Mouse (Mus musculus) forebrain, embryonic 15.5 days (tissue): Measurements from ENCODE around the gene Cry2. TPM values are rescaled to one million over a fixed set of nuclear protein-coding genes. Genes with fewer than 3 reads are reported as not detected.
"Not testable (repeated sequence)": the region's sequence is repeated elsewhere in the genome, so short reads cannot be mapped to it uniquely, and the experiment has no call there.

Source experiments
- ATAC-seq: fragments of 200-750 bp; cut with Nextera tagmentation; replicated peaks from 2 replicates; pipeline ENCODE4 v1.8.0; 2017; ENCODE audit warnings: mild to moderate bottlenecking, moderate TSS enrichment, moderate library complexity
- H3K27ac ChIP-seq: fragments of 300-500 bp; sonication (generic); replicated peaks from 2 replicates; pipeline ENCODE4 v1.5.1; 2015; ENCODE audit warnings: mild to moderate bottlenecking, inconsistent platforms
- H3K27me3 ChIP-seq: fragments of 300-500 bp; sonication (generic); 2 replicates; pipeline ENCODE4 v1.6.1; 2015; ENCODE audit warnings: inconsistent platforms
- H3K36me3 ChIP-seq: fragments of 300-500 bp; sonication (generic); 2 replicates; pipeline ENCODE4 v1.6.1; 2015; ENCODE audit warnings: mild to moderate bottlenecking, inconsistent platforms
- H3K4me1 ChIP-seq: fragments of 300-500 bp; sonication (generic); 2 replicates; pipeline ENCODE4 v1.6.1; 2015; ENCODE audit warnings: inconsistent platforms
- H3K4me2 ChIP-seq: fragments of 300-500 bp; sonication (generic); replicated peaks from 2 replicates; pipeline ENCODE4 v1.6.1; 2015; ENCODE audit warnings: mild to moderate bottlenecking, inconsistent platforms
- H3K4me3 ChIP-seq: fragments of 300-500 bp; sonication (generic); 2 replicates; pipeline ENCODE4 v1.5.1; 2015; ENCODE audit warnings: mild to moderate bottlenecking, inconsistent platforms
- H3K9ac ChIP-seq: fragments of 300-500 bp; sonication (generic); replicated peaks from 2 replicates; pipeline ENCODE4 v1.6.1; 2015; ENCODE audit warnings: mild to moderate bottlenecking, inconsistent platforms
- H3K9me3 ChIP-seq: fragments of 300-500 bp; sonication (generic); 2 replicates; pipeline ENCODE4 v1.6.1; 2016; ENCODE audit warnings: inconsistent platforms
- WGBS: fragments of 180-500 bp; shearing (Covaris S2); methylation state at CpG from one replicate; pipeline ENCODE4 v1.1.7; 2015; ENCODE audit warnings: mixed read lengths; 5-methylcytosine and 5-hydroxymethylcytosine counted together
- polyA plus RNA-seq: library from polyadenylated mRNA; unstranded; fragments of >200 nt; fragmentation: Nextera tagmentation; extraction: Ambion mirVana; gene quantifications from 2 replicates; pipeline ENCODE4 v1.2.1, GENCODE M21; 2015

The Cry2 gene
- polyA plus RNA-seq: 37.0 and 37.2 TPM in 2 replicates

DNA sequence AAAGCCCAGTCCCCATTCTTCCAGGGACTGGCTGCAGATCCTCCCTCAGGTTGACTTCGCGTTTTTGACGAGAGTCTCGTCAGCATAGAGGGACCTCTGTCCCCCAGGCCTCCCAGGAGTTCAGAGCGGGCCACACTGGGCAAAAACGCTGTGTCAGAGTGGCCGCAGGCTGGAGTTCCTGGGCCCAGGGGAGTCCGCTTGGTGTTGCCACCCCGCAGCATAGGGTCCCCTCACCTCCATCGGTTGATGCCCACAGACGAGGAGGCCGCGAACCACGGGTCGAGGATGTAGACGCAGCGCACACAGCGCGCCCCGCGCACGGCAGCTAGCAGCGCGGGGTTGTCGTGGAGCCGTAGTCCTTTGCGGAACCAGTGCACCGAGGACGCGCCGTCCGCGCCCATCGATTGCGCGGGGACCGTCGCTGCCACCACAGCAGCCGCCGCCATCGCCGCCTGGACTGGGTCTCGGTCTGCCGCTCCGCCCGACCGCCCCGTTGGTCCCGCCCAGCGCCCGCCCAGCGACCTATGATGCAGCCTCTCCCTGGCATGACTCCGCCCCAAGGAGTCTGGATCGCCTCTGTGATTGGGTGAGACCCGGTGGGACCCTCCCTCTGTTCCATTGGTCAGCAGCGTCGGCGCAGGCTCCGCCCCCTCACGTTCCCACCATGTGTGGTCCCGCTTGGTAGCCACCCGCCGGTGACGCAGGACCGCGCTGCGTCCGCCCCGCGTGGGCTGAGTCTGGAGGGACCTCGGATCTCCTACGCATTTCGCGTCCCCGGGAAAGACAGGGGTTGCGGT, at the start of gene Cry2:
Gene Cry2 (minus strand): TSS at position 466 of the 797 bp plus-strand sequence.
- no peaks in the 10 kb centered on the region for H3K36me3 ChIP-seq
- H3K27me3 ChIP-seq: no peaks in the 10 kb centered on the region
- peak within 1 kb of the TSS; percentile 75 for H3K27ac ChIP-seq
- ATAC-seq: peak; percentile 97
- H3K4me2 ChIP-seq: peak within 1 kb of the TSS; percentile 78
- H3K9me3 ChIP-seq: no peaks in the 10 kb centered on the region
- H3K9ac ChIP-seq: peak within 1 kb of the TSS; percentile 65
- H3K4me1 ChIP-seq: peaks cover 49% of the 10 kb centered on the region
- under 1% methylated on average over 76 of the region's 76 CpGs for WGBS
- peak within 1 kb of the TSS; percentile 62 for H3K4me3 ChIP-seq

DNA sequence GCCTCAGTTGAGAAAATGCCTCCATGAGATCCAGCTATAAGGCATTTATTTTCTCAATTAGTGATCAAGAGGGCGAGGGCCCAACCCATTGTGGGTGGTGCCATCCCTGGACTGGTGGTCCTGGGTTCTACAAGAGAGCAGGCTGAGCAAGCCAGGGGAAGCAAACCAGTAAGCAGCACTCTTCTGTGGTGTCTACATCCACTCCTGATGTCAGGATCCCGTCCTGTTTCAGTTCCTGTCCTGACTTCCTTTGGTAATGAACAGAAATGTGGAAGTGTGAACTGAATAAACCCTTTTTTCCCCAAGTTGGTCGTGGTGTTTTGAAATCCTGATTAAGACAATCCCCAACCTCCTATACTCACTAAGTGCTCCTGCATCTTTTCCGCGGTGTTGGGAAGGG, 49.7 kb upstream of the Cry2 start:
- peaks cover 6% of the 10 kb centered on the region; the same call in 1 of the 2 replicates for H3K27me3 ChIP-seq
- H3K4me2 ChIP-seq: no peak overlapping the region
- no peak overlapping the region for H3K27ac ChIP-seq
- H3K9me3 ChIP-seq: no peaks in the 10 kb centered on the region
- no peaks in the 10 kb centered on the region for H3K36me3 ChIP-seq
- WGBS: 51% methylated on average over 5 of the region's 5 CpGs
- no peak overlapping the region for H3K9ac ChIP-seq
- no peak for ATAC-seq
- H3K4me1 ChIP-seq: peaks cover 12% of the 10 kb centered on the region
- H3K4me3 ChIP-seq: no peak overlapping the region

GRCm38 (mm10) chr2:92482551-92482950, 48.7 kb upstream of the Cry2 start:
- no peak overlapping the region for H3K4me2 ChIP-seq
- no peak overlapping the region for H3K4me3 ChIP-seq
- H3K36me3 ChIP-seq: no peaks in the 10 kb centered on the region
- 54% methylated on average over 1 of the region's 1 CpGs for WGBS
- peaks cover 12% of the 10 kb centered on the region for H3K4me1 ChIP-seq
- H3K27me3 ChIP-seq: peaks cover 6% of the 10 kb centered on the region; the same call in 1 of the 2 replicates
- no peak overlapping the region for H3K9ac ChIP-seq
- H3K27ac ChIP-seq: no peak overlapping the region
- ATAC-seq: no peak
- H3K9me3 ChIP-seq: no peaks in the 10 kb centered on the region

- ATAC-seq: no peak
- H3K27me3 ChIP-seq: no peaks in the 10 kb centered on the region; the same call in 1 of the 2 replicates
- WGBS: 90% methylated on average over 4 of the region's 4 CpGs
Observed at GRCm38 (mm10) chr2:92478313-92478688, 44.5 kb upstream of the Cry2 start.

DNA sequence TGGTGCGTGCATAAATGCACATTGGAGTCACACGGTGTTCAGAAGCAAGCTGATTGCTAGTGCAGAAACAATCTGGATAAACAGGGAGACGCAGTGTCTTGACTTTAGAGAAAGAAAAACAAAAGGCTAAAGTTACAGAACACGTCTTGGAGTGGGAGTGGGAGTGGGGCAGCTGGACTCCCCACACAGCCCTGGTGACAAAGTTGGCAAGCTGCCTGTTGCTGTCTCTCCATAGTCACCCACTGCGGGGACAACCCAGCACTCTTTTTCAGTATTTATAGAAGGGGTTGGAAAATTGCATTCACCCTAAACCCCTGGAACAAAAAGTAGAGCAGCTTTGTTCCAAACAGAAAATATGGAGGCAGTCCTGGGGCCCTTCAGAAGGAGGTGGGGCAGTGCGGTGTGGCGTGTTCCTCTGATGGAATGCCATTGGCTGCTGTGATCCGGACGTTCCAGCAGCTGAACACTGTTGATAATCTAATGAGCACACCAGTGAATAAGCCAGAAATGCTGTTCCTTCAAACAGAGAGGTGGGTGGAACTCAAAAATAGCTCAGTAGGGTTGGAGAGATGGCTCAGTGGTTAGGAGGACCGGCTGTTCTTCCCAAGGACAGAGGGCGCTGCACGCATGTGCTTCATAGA, 43.9 kb upstream of the Cry2 start:
- H3K9me3 ChIP-seq: no peaks in the 10 kb centered on the region
- H3K27ac ChIP-seq: no peak overlapping the region
- no peak for ATAC-seq
- H3K27me3 ChIP-seq: no peaks in the 10 kb centered on the region
- 66% methylated on average over 12 of the region's 12 CpGs for WGBS
- H3K4me3 ChIP-seq: no peak overlapping the region
- no peaks in the 10 kb centered on the region for H3K4me1 ChIP-seq
- H3K36me3 ChIP-seq: no peaks in the 10 kb centered on the region
- no peak overlapping the region for H3K9ac ChIP-seq
- no peak overlapping the region for H3K4me2 ChIP-seq

More at GRCm38 (mm10) chr2:92478313-92478688, 44.5 kb upstream of the Cry2 start:
- Histone ChIP-seq H3K36me3 (no peaks in the 10 kb centered on the region), H3K9ac (no peak overlapping the region), H3K9me3 (no peaks in the 10 kb centered on the region), H3K27ac (no peak overlapping the region), H3K4me1 (no peaks in the 10 kb centered on the region), H3K4me2 (no peak overlapping the region), H3K4me3 (no peak overlapping the region)

- not testable (repeated sequence) for ATAC-seq, H3K4me3 ChIP-seq, H3K9me3 ChIP-seq, H3K36me3 ChIP-seq, H3K4me2 ChIP-seq, H3K27me3 ChIP-seq, H3K4me1 ChIP-seq, H3K9ac ChIP-seq, H3K27ac ChIP-seq
- WGBS: 91% methylated on average over 7 of the region's 7 CpGs
Observed at GRCm38 (mm10) chr2:92476580-92476979, 42.7 kb upstream of the Cry2 start.

- no peaks in the 10 kb centered on the region for H3K4me1 ChIP-seq
- H3K27me3 ChIP-seq: no peaks in the 10 kb centered on the region
- H3K27ac ChIP-seq: no peak overlapping the region
- WGBS: 55% methylated on average over 2 of the region's 2 CpGs
- H3K9me3 ChIP-seq: no peaks in the 10 kb centered on the region
- no peaks in the 10 kb centered on the region for H3K36me3 ChIP-seq
- H3K4me2 ChIP-seq: no peak overlapping the region
- H3K4me3 ChIP-seq: no peak overlapping the region
- H3K9ac ChIP-seq: no peak overlapping the region
- no peak for ATAC-seq
Observed at GRCm38 (mm10) chr2:92475711-92476110, 41.9 kb upstream of the Cry2 start.

DNA sequence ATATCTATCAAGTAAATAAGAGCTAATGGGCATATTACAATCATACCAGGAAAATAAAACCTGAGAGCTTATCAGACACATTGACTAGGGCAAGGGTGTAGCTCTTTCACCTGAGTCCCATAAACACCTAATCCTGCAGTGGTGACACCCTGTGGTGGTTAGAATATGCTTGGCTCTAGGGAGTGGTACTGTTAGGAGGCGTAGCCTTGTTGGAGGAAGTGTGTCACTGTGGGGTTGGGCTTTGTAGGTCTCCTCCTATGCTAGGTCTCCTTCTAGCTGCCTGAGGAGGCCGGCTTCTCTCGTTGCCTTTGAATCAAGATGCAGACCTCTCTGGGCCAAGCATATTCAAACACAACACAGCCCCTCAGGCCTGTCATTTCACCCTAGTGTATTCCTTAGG, 41.1 kb upstream of the Cry2 start:
- H3K27me3 ChIP-seq: no peaks in the 10 kb centered on the region
- no peak overlapping the region for H3K27ac ChIP-seq
- no peak overlapping the region for H3K4me2 ChIP-seq
- H3K36me3 ChIP-seq: no peaks in the 10 kb centered on the region
- ATAC-seq: no peak
- WGBS: 69% methylated on average over 3 of the region's 3 CpGs
- no peaks in the 10 kb centered on the region for H3K9me3 ChIP-seq
- no peak overlapping the region for H3K9ac ChIP-seq
- no peaks in the 10 kb centered on the region for H3K4me1 ChIP-seq
- H3K4me3 ChIP-seq: no peak overlapping the region

GRCm38 (mm10) chr2:92471886-92472670, 38.2 kb upstream of the Cry2 start:
- no peak overlapping the region for H3K4me3 ChIP-seq
- no peak for ATAC-seq
- no peaks in the 10 kb centered on the region for H3K4me1 ChIP-seq
- H3K4me2 ChIP-seq: no peak overlapping the region
- H3K27ac ChIP-seq: no peak overlapping the region
- no peaks in the 10 kb centered on the region for H3K36me3 ChIP-seq
- no peak overlapping the region for H3K9ac ChIP-seq
- no peaks in the 10 kb centered on the region for H3K27me3 ChIP-seq
- no peaks in the 10 kb centered on the region for H3K9me3 ChIP-seq
- WGBS: 85% methylated on average over 12 of the region's 12 CpGs

- Histone ChIP-seq H3K4me1 (peaks cover 5% of the 10 kb centered on the region), H3K36me3 (no peaks in the 10 kb centered on the region), H3K9me3 (no peaks in the 10 kb centered on the region), H3K4me3 (no peak overlapping the region), H3K4me2 (no peak overlapping the region), H3K9ac (no peak overlapping the region), H3K27ac (no peak overlapping the region), H3K27me3 (peaks cover 5% of the 10 kb centered on the region; the same call in 1 of the 2 replicates)
- WGBS: 72% methylated on average over 3 of the region's 3 CpGs
- ATAC-seq: no peak
Observed at GRCm38 (mm10) chr2:92464690-92465089, 30.8 kb upstream of the Cry2 start.

DNA sequence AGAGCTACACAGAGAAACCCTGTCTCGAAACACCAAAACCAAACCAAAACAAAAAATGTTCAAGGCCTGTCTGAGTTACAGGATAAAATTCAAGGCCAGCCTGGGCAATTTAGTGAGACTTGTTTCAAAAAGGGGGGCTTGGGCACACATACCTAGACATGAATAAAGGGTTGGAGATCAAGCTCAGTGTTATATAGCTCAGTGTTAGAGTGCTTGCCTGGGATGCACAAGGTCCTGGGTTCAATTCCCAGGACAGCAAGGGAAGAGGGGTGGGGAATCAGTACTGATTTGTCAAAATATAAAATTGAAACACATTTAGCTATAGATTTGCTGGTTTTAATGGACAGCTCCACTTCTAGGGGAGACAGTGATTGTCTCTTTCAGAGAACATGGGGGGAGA, 27.4 kb upstream of the Cry2 start:
- Histone ChIP-seq H3K36me3 (no peaks in the 10 kb centered on the region), H3K9me3 (no peaks in the 10 kb centered on the region), H3K4me2 (no peak overlapping the region), H3K9ac (no peak overlapping the region), H3K27ac (no peak overlapping the region), H3K4me1 (peaks cover 34% of the 10 kb centered on the region), H3K4me3 (no peak overlapping the region), H3K27me3 (peaks cover 5% of the 10 kb centered on the region; the same call in 1 of the 2 replicates)
- WGBS: 85% methylated on average over 1 of the region's 1 CpGs
- no peak for ATAC-seq
